Mouse (Mus musculus): Measurements from ENCODE around the gene Nell2.
A peak's percentile ranks its signal among the peaks of the same experiment; 100 is the strongest.
"Not testable (repeated sequence)": the region's sequence is repeated elsewhere in the genome, so short reads cannot be mapped to it uniquely, and the experiment has no call there.

Gene Nell2

DNA sequence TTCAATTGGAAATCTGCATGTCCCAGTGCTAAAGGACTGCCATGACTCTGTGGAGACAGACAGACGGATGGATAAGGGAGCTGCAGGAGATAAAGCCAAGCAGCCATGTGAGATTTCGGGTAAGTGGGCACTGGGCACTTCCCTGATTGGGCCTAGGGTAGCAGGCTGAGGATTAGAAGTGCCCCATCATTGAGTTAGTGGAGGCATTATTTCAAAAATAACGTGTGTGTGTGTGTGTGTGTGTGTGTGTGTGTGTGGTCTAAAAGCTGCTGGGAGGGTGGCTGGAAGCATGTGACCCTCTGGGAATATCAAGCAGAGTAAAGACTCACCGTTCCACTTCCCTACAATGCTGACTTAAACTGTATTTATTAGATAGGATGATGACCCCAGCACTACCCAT lies 195.1 kb downstream of the Nell2 start:
- no peak for DNase-seq

DNA sequence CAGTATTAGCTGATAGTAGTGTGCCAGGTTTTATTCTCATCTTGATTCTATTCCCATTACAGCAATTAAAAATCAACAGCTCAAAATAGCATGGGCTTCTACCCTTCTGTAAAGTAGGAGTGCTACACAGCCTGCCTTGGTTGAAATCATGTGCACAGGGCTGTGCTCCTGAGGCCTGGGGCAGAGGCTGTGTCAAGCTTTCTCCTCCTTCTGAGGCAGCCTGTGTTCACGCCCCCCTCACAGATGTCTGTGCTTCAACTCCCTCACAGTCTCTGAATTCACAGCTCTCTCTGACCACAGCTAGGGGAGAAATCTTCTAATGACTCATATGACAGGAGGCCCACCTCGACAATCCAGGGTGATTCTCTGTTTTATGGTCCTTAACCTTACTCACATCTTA lies 197.4 kb downstream of the Nell2 start:
- DNase-seq = no peak

- no peak for DNase-seq
These were observed 205.6 kb downstream of the Nell2 start for GRCm38 (mm10) chr15:95322744-95323143.

- DNase-seq = no peak
These were observed 211.7 kb downstream of the Nell2 start for GRCm38 (mm10) chr15:95316626-95317025.

DNA sequence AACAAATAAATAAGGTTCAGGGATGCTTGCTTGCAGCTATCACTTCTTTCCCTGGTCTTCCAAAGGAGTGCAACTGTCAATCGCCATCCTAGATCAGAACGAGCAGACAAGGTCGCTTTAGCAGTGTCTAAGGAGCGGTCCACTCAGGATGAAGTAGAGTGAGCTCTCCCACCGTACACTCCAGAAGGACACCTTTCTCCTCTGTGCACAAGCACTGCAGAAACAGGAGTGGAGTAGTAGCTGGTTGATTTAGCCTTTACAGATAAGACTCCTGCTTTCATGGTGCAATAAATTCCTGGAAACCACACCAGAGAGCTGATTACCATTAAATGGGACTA lies 213.6 kb downstream of the Nell2 start:
- no peak for DNase-seq

GRCm38 (mm10) chr15:95314121-95314807 lies 214.1 kb downstream of the Nell2 start:
- DNase-seq = peak; percentile 46

DNA sequence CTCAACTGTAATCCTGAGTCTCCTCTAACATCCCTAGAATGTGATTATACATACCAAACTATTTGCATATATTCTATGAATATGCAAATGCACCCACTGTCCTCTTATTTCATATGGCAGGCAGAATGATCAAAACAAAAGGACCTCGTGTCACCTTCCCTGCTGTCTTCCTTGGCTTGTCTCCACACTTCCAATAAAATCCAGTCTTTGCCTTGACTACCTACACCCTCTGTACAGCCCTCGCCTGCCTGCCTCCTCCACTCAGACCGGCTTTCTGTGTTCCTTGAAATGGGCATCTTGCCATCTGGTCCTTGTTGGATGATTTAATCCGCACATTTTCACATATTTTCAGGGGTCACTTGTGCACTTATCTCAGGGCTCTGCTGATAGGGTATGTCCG lies 215.1 kb downstream of the Nell2 start:
- DNase-seq = no peak

GRCm38 (mm10) chr15:95304102-95304501 lies 224.3 kb downstream of the Nell2 start:
- no peak for DNase-seq

DNA sequence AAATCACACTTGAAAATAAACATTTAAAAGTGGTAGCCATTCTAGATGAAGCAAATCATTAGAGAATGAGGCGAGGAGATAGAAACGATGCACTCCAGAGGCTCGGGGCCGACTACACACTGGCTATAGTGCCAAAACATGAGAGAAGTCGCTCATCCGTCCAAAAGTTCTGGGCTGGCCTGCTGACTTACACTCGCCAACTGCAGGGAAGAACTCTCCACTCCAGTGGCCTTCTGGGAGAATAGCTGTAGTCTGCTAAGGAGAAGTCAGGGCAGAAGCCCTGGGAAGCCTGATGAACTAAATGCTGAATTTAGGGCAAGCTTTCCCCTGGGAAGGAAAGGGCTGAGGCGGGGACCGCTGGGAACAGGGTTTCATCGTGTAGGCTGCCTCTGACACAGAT lies 231.8 kb downstream of the Nell2 start:
- DNase-seq = no peak

- DNase-seq = peak in 1 of 2 experiments; percentile 24
These were observed 239.3 kb downstream of the Nell2 start for GRCm38 (mm10) chr15:95289047-95289446.

GRCm38 (mm10) chr15:95285199-95285598 lies 243.2 kb downstream of the Nell2 start:
- DNase-seq = peak in 1 of 2 experiments; percentile 50

- no peak for DNase-seq
These were observed 247.4 kb downstream of the Nell2 start for GRCm38 (mm10) chr15:95280986-95281385.

- DNase-seq = no peak
These were observed 250.4 kb downstream of the Nell2 start for GRCm38 (mm10) chr15:95278001-95278400.

GRCm38 (mm10) chr15:95276556-95276955 lies 251.8 kb downstream of the Nell2 start:
- DNase-seq = no peak

DNA sequence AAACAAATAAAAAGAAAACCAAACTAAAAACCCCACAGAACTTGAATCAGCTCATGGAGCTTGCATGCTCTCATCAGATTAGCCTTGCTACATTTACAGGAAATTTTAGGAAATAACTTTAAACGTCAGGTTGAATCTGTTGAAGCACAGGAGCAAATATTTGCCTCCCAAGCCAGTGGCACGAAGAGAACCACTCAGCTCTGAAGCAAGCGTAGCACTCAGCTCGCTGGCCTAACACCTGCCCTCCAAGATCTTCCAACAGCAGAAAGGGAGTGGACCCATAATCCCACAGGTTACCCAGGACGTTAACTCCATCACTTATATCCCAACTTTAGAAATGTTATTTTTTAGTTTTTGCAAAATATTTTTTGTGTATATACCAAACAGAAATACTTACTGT lies 252.8 kb downstream of the Nell2 start:
- no peak for DNase-seq

- no peak for DNase-seq
These were observed 255.1 kb downstream of the Nell2 start for GRCm38 (mm10) chr15:95273236-95273635.

GRCm38 (mm10) chr15:95272167-95272566 lies 256.2 kb downstream of the Nell2 start:
- DNase-seq = peak; percentile 30 to 36

DNA sequence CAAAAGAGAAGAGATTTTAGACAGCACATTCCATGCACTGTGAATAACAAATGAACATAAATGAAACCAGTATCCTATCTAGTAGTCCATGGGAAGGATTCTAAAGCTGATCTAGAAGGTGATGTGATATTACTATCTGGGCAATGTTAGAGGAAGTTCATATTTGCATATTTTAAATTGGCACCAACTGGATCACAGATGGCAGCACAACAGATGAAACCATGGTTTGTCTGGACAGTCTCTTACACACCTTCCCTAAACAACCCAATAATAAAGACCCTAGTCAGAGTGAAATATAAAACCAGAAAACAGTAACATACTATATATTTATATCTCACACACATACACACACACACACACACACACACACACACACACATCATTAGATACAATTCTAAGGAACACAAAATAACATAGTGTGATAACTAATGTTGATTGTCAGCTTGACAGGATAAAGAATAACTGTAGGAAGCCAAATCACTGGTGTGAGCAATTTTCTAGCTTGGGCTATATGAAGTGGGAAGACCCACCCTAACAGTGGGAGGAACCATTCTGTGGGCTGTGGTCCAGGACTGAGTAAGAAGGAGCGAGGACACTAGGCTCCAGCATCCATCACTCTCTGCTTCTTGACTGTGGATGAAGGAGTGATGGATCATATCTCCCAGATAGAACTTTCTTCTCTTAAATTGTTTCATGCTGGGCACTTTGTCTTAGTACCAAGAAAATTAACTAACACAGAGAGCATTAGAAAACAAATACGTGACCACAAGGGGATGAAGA lies 268.5 kb downstream of the Nell2 start:
- no peak for DNase-seq

DNA sequence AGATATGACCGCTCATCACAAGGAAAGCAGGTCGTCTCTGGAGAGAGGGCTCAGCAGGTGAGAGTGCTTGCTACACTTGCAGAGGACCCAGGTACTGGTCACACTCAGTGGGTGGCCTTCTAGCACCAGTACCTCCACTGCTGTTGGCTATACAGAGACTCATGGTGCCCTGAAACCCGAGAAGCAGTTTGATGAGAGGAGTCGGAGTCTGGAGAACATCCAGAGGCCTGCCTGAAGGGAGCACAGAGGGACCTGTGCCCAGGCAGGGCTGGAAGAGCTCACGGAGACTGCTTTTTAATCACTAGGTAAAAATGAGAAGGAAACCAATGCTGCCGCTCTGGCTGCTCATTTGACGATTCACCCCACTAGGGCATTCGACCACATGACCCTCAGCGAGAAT lies 271.2 kb downstream of the Nell2 start:
- no peak for DNase-seq

DNA sequence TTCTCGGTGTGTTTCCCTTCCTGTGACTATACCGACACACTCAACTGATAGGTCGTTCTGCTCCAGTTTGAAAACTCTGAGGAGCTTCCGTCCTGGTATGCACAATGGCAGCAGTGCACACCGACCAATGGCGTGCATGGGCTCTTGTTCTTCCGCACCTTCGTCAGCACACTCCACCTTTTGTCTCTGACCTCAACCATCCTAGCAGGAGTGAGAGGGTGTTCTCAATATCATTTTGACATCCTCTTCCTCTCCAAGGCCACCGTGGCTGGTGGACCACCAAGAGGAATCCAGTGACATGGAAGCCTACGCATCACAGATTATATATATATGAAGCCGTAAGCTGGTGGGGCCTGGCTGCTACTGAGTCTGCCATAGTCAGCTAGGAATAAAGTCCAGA lies 282.8 kb downstream of the Nell2 start:
- DNase-seq = no peak

- DNase-seq = no peak
These were observed 284.5 kb downstream of the Nell2 start for GRCm38 (mm10) chr15:95243876-95244275.

GRCm38 (mm10) chr15:95241161-95241560 lies 287.2 kb downstream of the Nell2 start:
- DNase-seq = no peak

DNA sequence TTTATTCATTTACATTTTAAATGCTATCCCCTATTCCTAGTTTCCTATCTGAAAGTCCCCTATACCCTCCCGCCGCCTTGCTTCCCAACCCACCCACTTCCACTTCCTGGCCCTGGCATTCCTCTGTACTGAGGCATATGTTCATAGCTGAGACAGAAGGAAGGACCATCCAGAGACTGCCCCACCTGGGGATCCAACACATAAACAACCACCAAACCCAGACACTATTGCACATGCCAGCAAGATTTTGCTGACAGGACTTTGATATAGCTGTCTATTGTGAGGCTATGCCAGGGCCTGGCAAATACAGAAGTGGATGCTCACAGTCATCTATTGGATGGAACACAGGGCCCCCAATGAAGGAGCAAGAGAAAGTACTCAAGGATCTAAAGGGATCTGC lies 291.3 kb downstream of the Nell2 start:
- not testable (repeated sequence) for DNase-seq

- DNase-seq = no peak
These were observed 291.9 kb downstream of the Nell2 start for GRCm38 (mm10) chr15:95236509-95236908.

DNA sequence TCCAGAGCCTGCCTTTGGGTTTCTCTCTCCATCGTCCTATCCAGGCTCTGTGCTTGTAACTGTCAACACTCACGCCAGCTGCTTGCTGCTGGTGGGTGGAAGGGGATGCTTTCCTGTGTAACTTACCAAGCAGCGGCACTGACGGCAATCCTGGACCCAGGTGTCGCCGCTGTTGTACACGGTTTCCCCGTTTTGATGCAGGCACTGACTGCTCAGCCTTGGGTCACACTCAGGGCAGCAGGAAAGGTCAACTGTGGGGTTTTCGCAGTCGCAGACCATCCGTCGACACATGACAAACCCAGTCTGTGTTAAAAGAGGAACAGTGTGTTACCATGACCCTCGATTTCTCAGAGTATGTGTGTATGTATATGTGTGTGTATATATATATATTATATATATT lies 297.2 kb downstream of the Nell2 start:
- no peak for DNase-seq
